Mouse (Mus musculus) CH12.LX (cell line): Measurements from ENCODE around the gene Kctd20. TPM values are rescaled to one million over a fixed set of nuclear protein-coding genes. Genes with fewer than 3 reads are reported as not detected.

Experiments used
- DNase-seq: peaks from one replicate; pipeline ENCODE4 v3.0.0-alpha.2; 2013; ENCODE audit errors: extremely low read depth
- H3K27ac ChIP-seq: 2 replicates; pipeline ENCODE4 v1.5.1; 2012; ENCODE audit warnings: low read depth, mild to moderate bottlenecking, control low read depth, moderate library complexity; ENCODE audit not compliant: insufficient read depth
- H3K27me3 ChIP-seq: replicated peaks from 2 replicates; pipeline ENCODE3; 2012; ENCODE audit warnings: inconsistent platforms
- H3K36me3 ChIP-seq, 2 experiments: replicated peaks in 1 of 2; 2 replicates each; pipeline versions ENCODE3 to v1.6.1; 2012; ENCODE audit warnings: inconsistent platforms in 1 of 2, low read length in 1 of 2, mild to moderate bottlenecking in 1 of 2, mixed read lengths in 1 of 2, moderate library complexity in 1 of 2; ENCODE audit not compliant: control insufficient read depth in 1 of 2, insufficient read depth in 1 of 2
- H3K4me1 ChIP-seq, 2 experiments: 2 replicates each; pipeline ENCODE4 v1.6.1; 2012; ENCODE audit warnings: inconsistent platforms in 1 of 2, moderate library complexity in 1 of 2; ENCODE audit not compliant: insufficient read depth in 2 of 2, control insufficient read depth in 1 of 2
- H3K4me2 ChIP-seq: 2 replicates; pipeline ENCODE4 v1.6.1; 2012; ENCODE audit warnings: low read depth, mild to moderate bottlenecking, control low read depth; ENCODE audit not compliant: poor library complexity, insufficient read depth, severe bottlenecking
- H3K4me3 ChIP-seq, 3 experiments: fragments of 150-350 bp in 1 of 3; sonication (generic) in 1 of 3; replicated peaks in 1 of 3; 2 replicates each; pipeline versions ENCODE3 to v1.5.1; 2011 to 2012; ENCODE audit warnings: low read depth in 2 of 3, low read length in 2 of 3, mild to moderate bottlenecking in 2 of 3, moderate library complexity in 2 of 3, control low read depth in 1 of 3, improper control_type of control experiment in 1 of 3, inconsistent platforms in 1 of 3, mixed read lengths in 1 of 3; ENCODE audit not compliant: poor library complexity in 1 of 3
- H3K79me2 ChIP-seq: replicated peaks from 2 replicates; pipeline ENCODE4 v1.6.1; 2012; ENCODE audit warnings: mild to moderate bottlenecking, moderate library complexity; ENCODE audit not compliant: control insufficient read depth, poor library complexity, insufficient read depth, severe bottlenecking; ENCODE audit errors: extremely low read depth
- H3K9ac ChIP-seq: 2 replicates; pipeline ENCODE4 v1.6.1; 2012; ENCODE audit warnings: low read depth, mild to moderate bottlenecking, control low read depth, moderate library complexity; ENCODE audit not compliant: insufficient read depth
- H3K9me3 ChIP-seq: replicated peaks from 2 replicates; pipeline ENCODE3; 2012; ENCODE audit warnings: low read length, inconsistent platforms, mixed read lengths
- CHD1 ChIP-seq: IDR thresholded peaks from 2 replicates; pipeline ENCODE4 v1.6.1; 2012; ENCODE audit warnings: low read depth, low read length, improper control_type of control experiment, inconsistent platforms
- E2F4 ChIP-seq: IDR thresholded peaks from 2 replicates; pipeline ENCODE4 v1.6.1; 2011; ENCODE audit warnings: low read depth, low read length, improper control_type of control experiment; ENCODE audit not compliant: insufficient replicate concordance
- ETS1 ChIP-seq: conservative IDR thresholded peaks from 2 replicates; pipeline ENCODE4 v1.6.1; 2012; ENCODE audit warnings: low read depth, mild to moderate bottlenecking, inconsistent platforms, low read length, improper control_type of control experiment, moderate library complexity
- GABPA ChIP-seq: IDR thresholded peaks from 2 replicates; pipeline ENCODE4 v1.6.1; 2012; ENCODE audit warnings: low read depth, low read length, improper control_type of control experiment, inconsistent platforms; ENCODE audit not compliant: insufficient replicate concordance
- HCFC1 ChIP-seq: IDR thresholded peaks from 2 replicates; pipeline ENCODE4 v1.6.1; 2012; ENCODE audit warnings: low read depth, mild to moderate bottlenecking, inconsistent platforms, low read length, improper control_type of control experiment
- KAT2A ChIP-seq: IDR thresholded peaks from 2 replicates; pipeline ENCODE4 v1.6.1; 2012; ENCODE audit warnings: low read length, improper control_type of control experiment, inconsistent platforms; ENCODE audit not compliant: insufficient replicate concordance
- MAFK ChIP-seq: IDR thresholded peaks from 2 replicates; pipeline ENCODE4 v1.6.1; 2011; ENCODE audit warnings: low read length, improper control_type of control experiment; ENCODE audit not compliant: insufficient replicate concordance
- MAX ChIP-seq: IDR thresholded peaks from 2 replicates; pipeline ENCODE4 v1.6.1; 2011; ENCODE audit warnings: low read length, improper control_type of control experiment
- MAZ ChIP-seq: IDR thresholded peaks from 2 replicates; pipeline ENCODE4 v1.6.1; 2012; ENCODE audit warnings: low read depth, mild to moderate bottlenecking, inconsistent platforms, low read length, improper control_type of control experiment, moderate library complexity
- MEF2A ChIP-seq: IDR thresholded peaks from 2 replicates; pipeline ENCODE4 v1.6.1; 2014; ENCODE audit warnings: low read depth, mild to moderate bottlenecking, inconsistent platforms, low read length, improper control_type of control experiment, borderline replicate concordance
- POLR2A ChIP-seq: IDR thresholded peaks from 2 replicates; pipeline ENCODE4 v1.6.1; 2011; ENCODE audit warnings: low read depth, mild to moderate bottlenecking, improper control_type of control experiment, low read length
- RAD21 ChIP-seq: IDR thresholded peaks from 2 replicates; pipeline ENCODE4 v1.6.1; 2011; ENCODE audit warnings: low read depth, mild to moderate bottlenecking, low read length, improper control_type of control experiment, moderate library complexity
- SIN3A ChIP-seq: IDR thresholded peaks from 2 replicates; pipeline ENCODE4 v1.6.1; 2012; ENCODE audit warnings: low read length, improper control_type of control experiment, inconsistent platforms
- SMC3 ChIP-seq: IDR thresholded peaks from 2 replicates; pipeline ENCODE4 v1.6.1; 2011; ENCODE audit warnings: low read depth, low read length, improper control_type of control experiment
- ZC3H11A ChIP-seq: IDR thresholded peaks from 2 replicates; pipeline ENCODE4 v1.6.1; 2012; ENCODE audit warnings: low read depth, mild to moderate bottlenecking, inconsistent platforms, low read length, improper control_type of control experiment
- dilution Hi-C: fragments of 300-500 bp; cut with MboI; formaldehyde crosslinking; loops from 2 replicates; pipeline ENCODE4 v1.14.3; 2020; ENCODE audit warnings: low sequenced_read_pairs; ENCODE audit not compliant: extremely low pct_unique_long_range_greater_than_20kb, extremely low pct_ligation_motif_present
- in situ Hi-C: fragments of 300-500 bp; cut with MboI; formaldehyde crosslinking; loops from 3 replicates; pipeline ENCODE4 v1.14.3; 2019; ENCODE audit warnings: low sequenced_read_pairs, low pct_ligation_motif_present, low pct_unique_long_range_greater_than_20kb, mixed read lengths
- polyA plus RNA-seq: library from polyadenylated mRNA; unstranded; fragments of >175 nt; gene quantifications from 2 replicates; pipeline ENCODE4 v1.2.1, GENCODE M21; 2012; ENCODE audit warnings: low read depth; ENCODE audit not compliant: insufficient read length
- total RNA-seq, 2 experiments: library from RNA; depleted of rRNA; stranded (reverse); fragments of 300-350 nt in 1 of 2; fragments of >200 nt in 1 of 2; gene quantifications; 2 replicates each; pipeline ENCODE4 v1.2.3; 2012 to 2014

Kctd20 gene
- total and polyA plus RNA-seq, 3 experiments = 40.1 to 85.2 (median 68.5) TPM

GRCm38 (mm10) chr17:28928004-28928403 is 23.7 kb upstream of the Kctd20 start:
- Histone ChIP-seq H3K4me2 (no peak overlapping the region), H3K27ac (no peak overlapping the region), H3K9ac (no peak overlapping the region), H3K9me3 (no peaks in the 10 kb centered on the region), H3K27me3 (no peaks in the 10 kb centered on the region), H3K36me3 (no peaks in the 10 kb centered on the region), H3K79me2 (no peaks in the 10 kb centered on the region), H3K4me1 (peaks cover 16 to 32% of the 10 kb centered on the region in 2 experiments), H3K4me3 (no peak overlapping the region)
- dilution Hi-C loops = no loop called here
- no peak for DNase-seq
- in situ Hi-C loops = no loop called here
- no peak for TF ChIP-seq POLR2A
- no peak for TF ChIP-seq MEF2A
- no peak for TF ChIP-seq HCFC1
- no peak for TF ChIP-seq ZC3H11A
- no peak for TF ChIP-seq GABPA
- TF ChIP-seq MAFK = no peak
- TF ChIP-seq SMC3 = no peak
- no peak for TF ChIP-seq MAX
- TF ChIP-seq SIN3A = no peak
- no peak for TF ChIP-seq MAZ
- no peak for TF ChIP-seq KAT2A

- Histone ChIP-seq H3K9me3 (no peaks in the 10 kb centered on the region), H3K4me1 (peaks cover 16 to 31% of the 10 kb centered on the region in 2 experiments), H3K36me3 (no peaks in the 10 kb centered on the region), H3K79me2 (no peaks in the 10 kb centered on the region), H3K4me2 (no peak overlapping the region), H3K9ac (no peak overlapping the region), H3K27ac (no peak overlapping the region), H3K27me3 (no peaks in the 10 kb centered on the region), H3K4me3 (no peak overlapping the region)
- DNase-seq = no peak
- in situ Hi-C loops = no loop called here
- no peak for TF ChIP-seq KAT2A
- no peak for TF ChIP-seq E2F4
- no peak for TF ChIP-seq MAX
- TF ChIP-seq RAD21 = no peak
- TF ChIP-seq POLR2A = no peak
- no peak for TF ChIP-seq HCFC1
- no peak for TF ChIP-seq ETS1
- no peak for TF ChIP-seq CHD1
- dilution Hi-C loops = no loop called here
Observed at GRCm38 (mm10) chr17:28929369-28929768, 22.4 kb upstream of the Kctd20 start.
